Mouse (Mus musculus): ENCODE measurements around the gene Ptpa. TPM values are rescaled to one million over a fixed set of nuclear protein-coding genes. Genes with fewer than 3 reads are reported as not detected.
A peak's percentile ranks its signal among the peaks of the same experiment; 100 is the strongest.

The Ptpa gene
- polyA plus RNA-seq, 1 experiment from 2014 or later = 88.0 TPM

GRCm38 (mm10) chr2:30418259-30418658 is 2.4 kb downstream of the Ptpa start:
- no peaks in the 10 kb centered on the region for H3K36me3 ChIP-seq (ENCODE audit: insufficient read depth, low read length)
- H3K27me3 ChIP-seq (replicated peaks; ENCODE audit: insufficient read depth, low read length) = no peaks in the 10 kb centered on the region
- no peak overlapping the region for H3K4me2 ChIP-seq (replicated peaks; ENCODE audit: low read depth, low read length)
- ATAC-seq (no peak), DNase-seq (ENCODE audit: low spot score) (no peak)
- no peak for TF ChIP-seq CTCF (IDR thresholded peaks at IDR 0.05)
- no peak for TF ChIP-seq EP300 (IDR thresholded peaks at IDR 0.05)
- peaks cover 14% of the 10 kb centered on the region; the same call in 1 of the 2 replicates for H3K4me1 ChIP-seq (ENCODE audit: insufficient read depth, low read depth, low read length)
- no peak overlapping the region for H3K27ac ChIP-seq (ENCODE audit: low read length)
- no peak overlapping the region for H3K9ac ChIP-seq (replicated peaks; ENCODE audit: low read depth)
- no peak overlapping the region for H3K4me3 ChIP-seq (ENCODE audit: low read depth, low read length)
- WGBS = 58% methylated on average over 6 of the region's 6 CpGs
- H3K9me3 ChIP-seq (ENCODE audit: low read length) = no peaks in the 10 kb centered on the region

GRCm38 (mm10) chr2:30419112-30419511 is 3.3 kb downstream of the Ptpa start:
- 42% methylated on average over 10 of the region's 10 CpGs for WGBS

GRCm38 (mm10) chr2:30421432-30421831 is 5.6 kb downstream of the Ptpa start:
- 76% methylated on average over 4 of the region's 4 CpGs for WGBS

More at GRCm38 (mm10) chr2:30419112-30419511, 3.3 kb downstream of the Ptpa start:
- no peak overlapping the region for H3K4me3 ChIP-seq (ENCODE audit: low read depth, low read length)
- no peaks in the 10 kb centered on the region for H3K9me3 ChIP-seq (ENCODE audit: low read length)
- H3K9ac ChIP-seq (replicated peaks; ENCODE audit: low read depth) = no peak overlapping the region
- DNase-seq (ENCODE audit: low spot score) (no peak), ATAC-seq (no peak)
- H3K36me3 ChIP-seq (ENCODE audit: insufficient read depth, low read length) = no peaks in the 10 kb centered on the region
- H3K27me3 ChIP-seq (replicated peaks; ENCODE audit: insufficient read depth, low read length) = no peaks in the 10 kb centered on the region
- H3K4me2 ChIP-seq (replicated peaks; ENCODE audit: low read depth, low read length) = no peak overlapping the region
- TF ChIP-seq EP300 (IDR thresholded peaks at IDR 0.05) (no peak), CTCF (IDR thresholded peaks at IDR 0.05) (no peak)
- H3K27ac ChIP-seq (ENCODE audit: low read length) = no peak overlapping the region
- peaks cover 7% of the 10 kb centered on the region; the same call in 1 of the 2 replicates for H3K4me1 ChIP-seq (ENCODE audit: insufficient read depth, low read depth, low read length)

GRCm38 (mm10) chr2:30429156-30429555 is 13.3 kb downstream of the Ptpa start:
- Histone ChIP-seq H3K27ac (ENCODE audit: low read length) (no peak overlapping the region), H3K9me3 (ENCODE audit: low read length) (no peaks in the 10 kb centered on the region), H3K36me3 (ENCODE audit: insufficient read depth, low read length) (peaks cover 32% of the 10 kb centered on the region; the same call in 1 of the 2 replicates), H3K4me3 (ENCODE audit: low read depth, low read length) (no peak overlapping the region), H3K4me1 (ENCODE audit: insufficient read depth, low read depth, low read length) (no peaks in the 10 kb centered on the region), H3K9ac (replicated peaks; ENCODE audit: low read depth) (no peak overlapping the region), H3K27me3 (replicated peaks; ENCODE audit: insufficient read depth, low read length) (no peaks in the 10 kb centered on the region), H3K4me2 (replicated peaks; ENCODE audit: low read depth, low read length) (no peak overlapping the region)
- ATAC-seq = peak; percentile 67
- TF ChIP-seq CTCF (IDR thresholded peaks at IDR 0.05) = peak; percentile 17; the same call in 1 of the 2 replicates
- no peak for TF ChIP-seq EP300 (IDR thresholded peaks at IDR 0.05)
- peak; percentile 60 for DNase-seq (ENCODE audit: low spot score)

More at GRCm38 (mm10) chr2:30421432-30421831, 5.6 kb downstream of the Ptpa start:
- TF ChIP-seq EP300 (IDR thresholded peaks at IDR 0.05) (no peak), CTCF (IDR thresholded peaks at IDR 0.05) (no peak)
- DNase-seq (ENCODE audit: low spot score) = no peak
- no peak overlapping the region for H3K9ac ChIP-seq (replicated peaks; ENCODE audit: low read depth)
- H3K27me3 ChIP-seq (replicated peaks; ENCODE audit: insufficient read depth, low read length) = no peaks in the 10 kb centered on the region
- no peak overlapping the region for H3K27ac ChIP-seq (ENCODE audit: low read length)
- H3K4me2 ChIP-seq (replicated peaks; ENCODE audit: low read depth, low read length) = no peak overlapping the region
- H3K9me3 ChIP-seq (ENCODE audit: low read length) = no peaks in the 10 kb centered on the region
- no peaks in the 10 kb centered on the region for H3K36me3 ChIP-seq (ENCODE audit: insufficient read depth, low read length)
- no peak for ATAC-seq
- H3K4me1 ChIP-seq (ENCODE audit: insufficient read depth, low read depth, low read length) = no peaks in the 10 kb centered on the region
- H3K4me3 ChIP-seq (ENCODE audit: low read depth, low read length) = no peak overlapping the region

- H3K27me3 ChIP-seq (replicated peaks; ENCODE audit: insufficient read depth, low read length) = no peaks in the 10 kb centered on the region
- no peak overlapping the region for H3K9ac ChIP-seq (replicated peaks; ENCODE audit: low read depth)
- H3K27ac ChIP-seq (ENCODE audit: low read length) = no peak overlapping the region
- DNase-seq (ENCODE audit: low spot score) (peak; percentile 88), ATAC-seq (peak; percentile 76)
- no peaks in the 10 kb centered on the region for H3K9me3 ChIP-seq (ENCODE audit: low read length)
- peaks cover 44% of the 10 kb centered on the region for H3K36me3 ChIP-seq (ENCODE audit: insufficient read depth, low read length)
- no peaks in the 10 kb centered on the region; the same call in 1 of the 2 replicates for H3K4me1 ChIP-seq (ENCODE audit: insufficient read depth, low read depth, low read length)
- H3K4me2 ChIP-seq (replicated peaks; ENCODE audit: low read depth, low read length) = no peak overlapping the region
- TF ChIP-seq CTCF (IDR thresholded peaks at IDR 0.05) (peak; percentile 93), EP300 (IDR thresholded peaks at IDR 0.05) (no peak)
- H3K4me3 ChIP-seq (ENCODE audit: low read depth, low read length) = no peak overlapping the region
- 43% methylated on average over 5 of the region's 5 CpGs for WGBS
These were observed 19.7 kb downstream of the Ptpa start for GRCm38 (mm10) chr2:30435326-30436155.

GRCm38 (mm10) chr2:30436156-30436545 is 20.3 kb downstream of the Ptpa start:
- Histone ChIP-seq H3K36me3 (ENCODE audit: insufficient read depth, low read length) (peaks cover 44% of the 10 kb centered on the region), H3K27me3 (replicated peaks; ENCODE audit: insufficient read depth, low read length) (no peaks in the 10 kb centered on the region), H3K27ac (ENCODE audit: low read length) (no peak overlapping the region), H3K9me3 (ENCODE audit: low read length) (no peaks in the 10 kb centered on the region), H3K4me2 (replicated peaks; ENCODE audit: low read depth, low read length) (no peak overlapping the region), H3K4me1 (ENCODE audit: insufficient read depth, low read depth, low read length) (peaks cover under 1% of the 10 kb centered on the region), H3K9ac (replicated peaks; ENCODE audit: low read depth) (no peak overlapping the region), H3K4me3 (ENCODE audit: low read depth, low read length) (no peak overlapping the region)
- peak; percentile 47 for DNase-seq (ENCODE audit: low spot score)
- ATAC-seq = no peak
- WGBS = 73% methylated on average over 5 of the region's 5 CpGs
- TF ChIP-seq EP300 (IDR thresholded peaks at IDR 0.05) = no peak
- peak; percentile 51 for TF ChIP-seq CTCF (IDR thresholded peaks at IDR 0.05)

Data from lung, postnatal 0 days (tissue).